Comparison of ENCODE assay signal across 8 mouse cellular contexts in genomic region chr11:88046323-88046937, GRCm38 (mm10). TPM values are rescaled to one million over a fixed set of nuclear protein-coding genes. Genes with fewer than 3 reads are reported as not detected.
DNase-seq lines count a peak whose midpoint lies in the region; ATAC-seq lines count a peak whose summit lies in the region.

No protein-coding gene starts in this region.

- H3K4me1 ChIP-seq in hindbrain, embryonic 16.5 days (ENCODE audit: control insufficient read depth, insufficient read depth, low read depth, low read length): peaks cover 32% of the 10 kb centered on the region
- H3K4me1 ChIP-seq in midbrain, embryonic 16.5 days (ENCODE audit: control insufficient read depth, insufficient read depth, low read length): peaks cover 30% of the 10 kb centered on the region

- peak overlapping the region; percentile 99 for H3K27ac ChIP-seq in hindbrain, embryonic 16.5 days (ENCODE audit: low read depth, low read length)
- peak overlapping the region; percentile 100 for H3K27ac ChIP-seq in midbrain, embryonic 16.5 days (ENCODE audit: low read length)

- peak overlapping the region; percentile 68 for H3K4me2 ChIP-seq in hindbrain, embryonic 16.5 days (ENCODE audit: low read length)
- peak overlapping the region; percentile 60 for H3K4me2 ChIP-seq in midbrain, embryonic 16.5 days (ENCODE audit: low read length)

- peak overlapping the region; percentile 78 for H3K9ac ChIP-seq in hindbrain, embryonic 16.5 days (ENCODE audit: low read depth, low read length)
- peak overlapping the region; percentile 99 for H3K9ac ChIP-seq in midbrain, embryonic 16.5 days (ENCODE audit: low read depth, low read length)

- H3K4me3 ChIP-seq in hindbrain, embryonic 16.5 days (ENCODE audit: low read length): peak overlapping the region; percentile 97
- H3K4me3 ChIP-seq in midbrain, embryonic 16.5 days (ENCODE audit: low read depth, low read length): peak overlapping the region; percentile 97

- no peaks in the 10 kb centered on the region for H3K9me3 ChIP-seq in hindbrain, embryonic 16.5 days (ENCODE audit: control insufficient read depth, low read length)
- H3K9me3 ChIP-seq in midbrain, embryonic 16.5 days (replicated peaks; ENCODE audit: control insufficient read depth, low read length, poor library complexity, severe bottlenecking): no peaks in the 10 kb centered on the region

- H3K36me3 ChIP-seq in hindbrain, embryonic 16.5 days (ENCODE audit: control insufficient read depth, insufficient read depth, low read length): 0 out of 2 replicates have a peak, but pooled peaks cover 2% of the 10 kb centered on the region
- H3K36me3 ChIP-seq in midbrain, embryonic 16.5 days (ENCODE audit: control insufficient read depth, insufficient read depth, low read length): peaks cover 10% of the 10 kb centered on the region; the same call in 1 of the 2 replicates

- DNase-seq in adrenal gland, adult (ENCODE audit: inconsistent age in 2 of 2, low spot score in 1 of 2): peak; percentile 33 to 68
- DNase-seq in adrenal gland, adult 2 months: no peak
- DNase-seq in retina, postnatal 1 day: peak; percentile 21
- no peak for DNase-seq in retina, embryonic 14.5 days (ENCODE audit: low spot score)
- DNase-seq in adipocyte (ENCODE audit: low spot score): no peak

- H3K27me3 ChIP-seq in hindbrain, embryonic 16.5 days (replicated peaks; ENCODE audit: control insufficient read depth, insufficient read depth, low read length): no peaks in the 10 kb centered on the region
- H3K27me3 ChIP-seq in midbrain, embryonic 16.5 days (ENCODE audit: control insufficient read depth, insufficient read depth, low read depth, low read length): no peaks in the 10 kb centered on the region

- WGBS in hindbrain, embryonic 16.5 days: 58% methylated on average over 17 of the region's 17 CpGs
- 58% methylated on average over 17 of the region's 17 CpGs for WGBS in midbrain, embryonic 16.5 days

- no peak for ATAC-seq in hindbrain, embryonic 16.5 days
- ATAC-seq in midbrain, embryonic 16.5 days: peak; percentile 9; the same call in 1 of the 2 replicates
- ATAC-seq in megakaryocyte-erythroid progenitor cell, adult 5-6 weeks (replicated peaks; ENCODE audit: low FRiP score, low TSS enrichment, poor library complexity, severe bottlenecking): no peak

RNA-seq across cellular contexts. Expression of gene Srsf1, which starts 0.7 kb away (rescaled TPM):
- total RNA-seq in adrenal gland, adult 2 months (2021): 100 to 1,000 TPM; 179 to 252 TPM
- polyA plus RNA-seq in adrenal gland, adult 2 months (2012; rRNA removed): 210 and 224 TPM in 2 replicates
- 168 and 190 TPM in 2 replicates for polyA plus RNA-seq in hindbrain, embryonic 16.5 days (2015; fragmentation: Nextera tagmentation; extraction: Ambion mirVana)
- 200 and 230 TPM in 2 replicates for polyA plus RNA-seq in midbrain, embryonic 16.5 days (2015; fragmentation: Nextera tagmentation; extraction: Ambion mirVana)
- 304 and 315 TPM in 2 replicates for total RNA-seq in megakaryocyte-erythroid progenitor cell, adult 5-6 weeks (2014; fragmentation: Nextera tagmentation)
- total RNA-seq in megakaryocyte-erythroid progenitor cell, adult 5-6 weeks (2017): 750 and 793 TPM in 2 replicates

RNA-seq across cellular contexts. Expression of gene Vezf1, which starts 21.6 kb away (rescaled TPM):
- total RNA-seq in adrenal gland, adult 2 months (2021): 10 to 100 TPM; 48.3 to 52.4 TPM
- polyA plus RNA-seq in adrenal gland, adult 2 months (2012; rRNA removed): 13.5 and 14.6 TPM in 2 replicates
- polyA plus RNA-seq in hindbrain, embryonic 16.5 days (2015; fragmentation: Nextera tagmentation; extraction: Ambion mirVana): 32.3 and 38.9 TPM in 2 replicates
- 39.5 and 47.4 TPM in 2 replicates for polyA plus RNA-seq in midbrain, embryonic 16.5 days (2015; fragmentation: Nextera tagmentation; extraction: Ambion mirVana)
- 30.9 and 35.9 TPM in 2 replicates for total RNA-seq in megakaryocyte-erythroid progenitor cell, adult 5-6 weeks (2014; fragmentation: Nextera tagmentation)
- 14.2 and 24.7 TPM in 2 replicates for total RNA-seq in megakaryocyte-erythroid progenitor cell, adult 5-6 weeks (2017)

RNA-seq across cellular contexts. Expression of gene Cuedc1, which starts 51.4 kb away (rescaled TPM):
- total RNA-seq in adrenal gland, adult 2 months (2021): 10 to 100 TPM; 49.3 to 61.7 TPM
- polyA plus RNA-seq in adrenal gland, adult 2 months (2012; rRNA removed): 76.9 and 91.3 TPM in 2 replicates
- 29.9 and 41.3 TPM in 2 replicates for polyA plus RNA-seq in hindbrain, embryonic 16.5 days (2015; fragmentation: Nextera tagmentation; extraction: Ambion mirVana)
- 46.1 and 54.7 TPM in 2 replicates for polyA plus RNA-seq in midbrain, embryonic 16.5 days (2015; fragmentation: Nextera tagmentation; extraction: Ambion mirVana)
- total RNA-seq in megakaryocyte-erythroid progenitor cell, adult 5-6 weeks (2014; fragmentation: Nextera tagmentation): 1.7 and 2.3 TPM in 2 replicates
- 0.19 and 2.8 TPM in 2 replicates for total RNA-seq in megakaryocyte-erythroid progenitor cell, adult 5-6 weeks (2017)

RNA-seq across cellular contexts. Expression of gene Dynll2, which starts 59.1 kb away (rescaled TPM):
- 100 to 1,000 TPM; 158 to 251 TPM for total RNA-seq in adrenal gland, adult 2 months (2021)
- 168 and 197 TPM in 2 replicates for polyA plus RNA-seq in adrenal gland, adult 2 months (2012; rRNA removed)
- polyA plus RNA-seq in hindbrain, embryonic 16.5 days (2015; fragmentation: Nextera tagmentation; extraction: Ambion mirVana): 54.5 and 54.6 TPM in 2 replicates
- 57.3 and 58.8 TPM in 2 replicates for polyA plus RNA-seq in midbrain, embryonic 16.5 days (2015; fragmentation: Nextera tagmentation; extraction: Ambion mirVana)
- 18.4 and 30.2 TPM in 2 replicates for total RNA-seq in megakaryocyte-erythroid progenitor cell, adult 5-6 weeks (2014; fragmentation: Nextera tagmentation)
- 9.6 and 26.7 TPM in 2 replicates for total RNA-seq in megakaryocyte-erythroid progenitor cell, adult 5-6 weeks (2017)

Comparison
In these comparisons a context has a peak if more than half of its experiments do, and no peak if none do; other contexts are left out.
1. DNase-seq: peak in adrenal gland, adult (2 of 2) and retina, postnatal 1 day (single experiment); none in adrenal gland, adult 2 months (single experiment), retina, embryonic 14.5 days (single experiment) and adipocyte (single experiment).